Mouse (Mus musculus): ENCODE data around the gene Adgrb3. TPM values are rescaled to one million over a fixed set of nuclear protein-coding genes. Genes with fewer than 3 reads are reported as not detected.

Gene Adgrb3
- total RNA-seq, 2 experiments from 2014 or later: 8.2 to 8.9 TPM

DNA sequence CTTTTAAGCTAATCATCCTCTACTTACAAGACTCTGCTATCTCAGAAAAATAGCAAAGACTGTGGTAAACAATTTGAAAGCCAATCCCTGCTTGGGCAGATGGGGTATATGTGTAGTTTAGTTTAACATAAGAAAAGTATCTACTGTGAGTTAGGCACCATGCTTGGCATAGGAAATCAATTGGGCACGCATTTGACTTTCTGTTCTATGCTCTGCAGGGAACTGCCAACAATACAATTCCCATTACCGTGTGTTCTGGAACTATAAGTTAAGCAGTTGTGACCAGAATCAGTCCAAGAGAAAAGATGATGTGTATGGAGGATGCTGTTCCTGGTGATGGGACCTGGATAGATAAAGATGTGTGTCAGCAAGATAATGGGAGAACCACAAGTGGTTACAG is 517.2 kb downstream of the Adgrb3 start:
- no peak for DNase-seq (ENCODE audit: low spot score in 2 of 2)

DNA sequence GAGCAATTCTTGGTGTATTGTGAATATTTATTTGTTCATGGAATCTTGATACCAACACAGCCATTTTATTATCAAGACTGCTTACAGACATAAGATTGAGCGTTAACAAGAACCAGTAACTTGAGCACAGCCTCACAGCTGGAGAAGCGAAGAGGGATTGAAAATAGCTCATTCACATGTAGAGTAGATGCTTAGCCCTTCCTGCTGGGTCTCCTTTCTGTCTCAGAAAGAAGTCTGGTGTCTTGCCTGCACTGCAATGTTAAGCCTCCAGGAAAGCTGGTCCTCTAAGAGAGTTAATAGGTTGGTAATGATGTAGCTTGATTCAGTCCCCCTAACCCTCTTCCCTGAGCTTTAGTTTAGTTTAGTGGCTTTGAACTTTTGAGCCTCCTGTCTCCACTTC is 519.4 kb downstream of the Adgrb3 start:
- no peak for DNase-seq (ENCODE audit: low spot score in 2 of 2)

DNA sequence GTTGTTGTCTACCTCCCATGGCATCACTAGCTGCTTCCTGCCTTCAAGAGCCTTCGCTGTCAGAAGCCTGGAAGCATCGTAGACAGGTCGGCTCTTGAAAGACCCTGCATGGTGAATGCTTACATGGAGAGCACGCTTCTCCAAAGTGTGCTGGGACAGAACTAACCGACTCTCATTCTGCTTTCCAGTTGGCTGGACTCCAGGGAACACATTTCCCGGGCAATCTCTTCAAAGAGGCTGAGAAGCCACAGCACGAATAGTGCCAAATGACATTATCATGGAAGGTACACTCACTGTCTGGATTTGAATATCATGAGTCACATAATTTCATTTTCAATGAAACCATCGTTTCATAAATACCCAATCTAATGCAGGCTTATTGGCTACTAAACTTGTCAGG is 548.0 kb downstream of the Adgrb3 start:
- DNase-seq (ENCODE audit: low spot score in 2 of 2): no peak

DNA sequence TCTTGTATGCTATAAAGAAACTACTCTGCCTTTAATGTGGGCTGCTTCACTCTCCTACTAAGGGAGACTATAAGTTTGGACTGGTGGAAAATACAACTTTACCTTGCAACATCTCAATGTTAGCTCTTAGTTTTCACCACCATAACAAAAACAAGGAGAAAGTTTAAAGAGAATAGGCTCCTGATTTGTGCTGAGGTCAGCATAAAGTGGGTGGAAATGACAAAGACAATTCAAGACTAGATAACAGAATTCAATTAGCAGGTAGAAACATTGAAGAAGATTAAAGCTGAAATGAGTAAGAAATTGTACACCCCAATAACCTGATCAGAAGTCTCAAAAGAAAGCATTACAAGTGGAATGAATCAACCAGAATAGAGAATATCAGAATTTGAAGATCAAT is 578.9 kb downstream of the Adgrb3 start:
- no peak for DNase-seq (ENCODE audit: low spot score in 2 of 2)

DNA sequence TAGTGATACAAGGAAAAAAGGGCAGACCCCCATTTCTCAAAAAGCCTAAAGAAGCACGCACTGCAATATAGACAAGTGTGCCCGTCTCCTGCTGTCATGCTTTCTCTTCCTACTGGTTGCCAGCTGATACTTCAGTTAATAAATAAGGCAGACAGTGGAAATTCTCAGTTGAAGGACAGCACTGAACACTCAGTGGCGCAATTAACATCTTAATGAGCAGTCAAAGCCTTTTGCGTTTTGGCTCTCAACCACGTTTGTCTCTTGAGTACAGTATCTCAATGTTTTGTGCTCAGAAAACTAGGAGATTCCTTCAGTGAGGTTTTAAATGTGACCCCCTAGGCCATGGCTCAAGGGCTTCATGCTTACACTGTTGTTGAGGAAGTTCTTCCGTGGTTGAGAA is 587.1 kb downstream of the Adgrb3 start:
- DNase-seq (ENCODE audit: low spot score in 2 of 2): no peak

DNA sequence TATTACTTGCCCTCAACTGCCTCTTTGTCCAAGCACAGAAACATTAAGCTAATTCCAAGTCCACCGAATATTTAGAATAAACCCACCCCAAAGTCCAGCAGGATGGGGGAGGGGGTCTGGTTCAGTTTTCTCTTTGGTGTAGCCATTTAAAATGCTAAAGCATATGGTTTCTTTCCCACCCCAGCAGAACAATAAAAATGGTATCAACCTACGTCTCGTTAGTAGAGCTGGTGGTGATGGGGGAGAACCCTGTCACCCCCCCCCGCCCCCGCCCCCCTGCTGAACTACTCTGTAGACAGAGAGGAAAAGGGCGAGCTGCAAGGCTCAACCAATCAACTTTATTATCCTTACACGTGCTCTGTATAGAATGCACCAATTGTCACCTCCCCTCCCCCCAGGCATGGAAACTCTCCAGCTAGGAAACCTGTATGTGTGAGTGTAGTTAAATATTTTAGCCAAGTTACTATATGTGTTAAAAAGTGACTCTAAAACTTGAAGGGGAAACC is 600.2 kb downstream of the Adgrb3 start:
- no peak for DNase-seq (ENCODE audit: low spot score in 2 of 2)

DNA sequence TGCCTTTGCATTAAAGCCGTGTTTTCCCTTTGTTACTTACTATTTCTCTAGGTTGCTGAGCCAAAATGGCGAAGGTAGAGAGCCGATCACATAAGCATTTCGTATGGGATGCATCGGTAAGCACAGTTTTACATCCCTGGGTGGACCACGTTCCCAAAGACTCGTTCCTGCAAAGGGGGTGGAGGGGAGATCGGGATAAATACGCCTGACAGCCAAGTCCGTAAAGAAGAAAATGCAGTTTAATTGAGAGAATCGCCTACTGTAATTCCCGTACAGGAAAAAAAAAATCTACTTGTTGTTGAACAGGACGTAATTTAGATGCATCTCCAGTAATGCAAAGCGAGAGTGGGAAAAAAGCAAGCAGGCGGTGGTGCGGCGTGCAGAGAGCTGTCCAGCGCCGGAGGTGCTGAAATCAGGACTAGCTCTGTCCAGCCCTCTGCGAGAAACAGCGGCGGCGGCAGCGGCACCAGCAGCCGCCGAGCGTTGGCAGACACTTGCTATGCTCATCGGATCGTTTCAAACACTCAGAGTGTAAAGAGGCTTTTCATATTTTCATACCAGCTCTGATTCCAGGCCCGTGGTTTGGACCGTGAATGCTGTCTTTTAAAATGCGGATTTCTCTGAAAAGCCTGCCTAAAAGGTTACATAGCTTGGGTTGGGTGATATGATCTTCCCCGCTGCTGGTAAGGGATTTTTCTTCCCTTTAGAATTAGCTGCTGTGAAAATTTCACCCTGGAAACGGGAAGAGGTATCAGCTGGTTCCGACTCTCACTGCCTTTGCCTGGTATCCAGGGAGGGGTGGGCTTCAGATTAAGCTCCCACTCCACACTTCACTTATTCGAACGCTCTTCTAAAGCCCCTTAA is 600.9 kb downstream of the Adgrb3 start:
- DNase-seq (ENCODE audit: low spot score in 2 of 2): peak; percentile 30 to 43

DNA sequence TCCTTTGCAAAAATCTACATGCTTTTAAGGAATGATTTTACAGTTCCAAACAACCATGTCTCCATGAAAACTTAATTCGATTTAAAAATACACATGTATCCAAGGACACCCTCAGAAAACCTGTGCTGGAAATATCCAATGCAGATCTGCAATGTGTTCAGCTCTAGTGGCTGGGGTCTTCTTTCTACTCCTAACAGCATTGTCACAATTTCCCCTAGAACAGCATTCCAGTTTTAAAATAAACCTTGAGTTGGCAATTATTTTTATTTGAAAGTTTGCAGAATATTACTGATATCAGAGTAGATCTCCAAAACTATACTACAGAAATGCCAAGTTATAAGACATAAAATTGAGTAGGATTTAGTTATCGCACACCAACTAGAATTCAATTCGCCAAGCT is 601.6 kb downstream of the Adgrb3 start:
- DNase-seq (ENCODE audit: low spot score in 2 of 2): no peak

DNA sequence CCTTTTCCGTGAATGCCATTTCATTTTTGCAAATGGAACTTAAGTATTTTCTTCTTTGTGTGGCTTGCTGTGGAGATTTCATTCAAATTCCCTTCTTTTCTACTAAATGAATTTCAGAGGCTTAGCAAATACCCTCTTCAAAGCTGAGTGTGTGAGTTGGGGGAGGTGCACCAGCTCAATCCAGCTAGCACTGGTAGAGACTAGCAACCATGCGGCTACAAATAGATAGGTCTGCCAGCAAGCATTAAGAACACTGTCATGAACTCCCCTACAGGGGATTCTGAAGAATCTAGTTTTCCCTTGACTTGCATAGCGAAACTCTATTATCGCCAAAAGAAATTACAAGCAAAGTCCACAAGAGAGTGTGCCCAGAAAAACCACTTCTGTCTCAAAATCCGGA is 624.9 kb downstream of the Adgrb3 start:
- no peak for DNase-seq (ENCODE audit: low spot score in 2 of 2)

DNA sequence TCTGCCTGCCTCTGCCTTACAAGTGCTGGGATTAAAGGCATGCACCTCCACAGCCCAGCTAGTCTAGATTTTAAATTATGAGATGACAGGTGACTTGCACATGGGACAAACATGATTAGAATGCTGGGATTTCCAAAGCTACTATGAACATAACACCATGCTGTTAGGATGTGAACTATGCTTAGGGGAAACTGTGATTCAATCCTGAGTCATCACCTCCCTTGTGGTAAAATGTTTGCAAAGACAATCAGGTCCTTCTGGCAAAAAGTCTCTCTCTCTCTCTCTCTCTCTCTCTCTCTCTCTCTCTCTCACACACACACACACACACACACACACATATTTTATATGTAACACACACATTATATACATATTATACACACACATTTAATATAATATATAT is 630.1 kb downstream of the Adgrb3 start:
- no peak for DNase-seq (ENCODE audit: low spot score in 2 of 2)

DNA sequence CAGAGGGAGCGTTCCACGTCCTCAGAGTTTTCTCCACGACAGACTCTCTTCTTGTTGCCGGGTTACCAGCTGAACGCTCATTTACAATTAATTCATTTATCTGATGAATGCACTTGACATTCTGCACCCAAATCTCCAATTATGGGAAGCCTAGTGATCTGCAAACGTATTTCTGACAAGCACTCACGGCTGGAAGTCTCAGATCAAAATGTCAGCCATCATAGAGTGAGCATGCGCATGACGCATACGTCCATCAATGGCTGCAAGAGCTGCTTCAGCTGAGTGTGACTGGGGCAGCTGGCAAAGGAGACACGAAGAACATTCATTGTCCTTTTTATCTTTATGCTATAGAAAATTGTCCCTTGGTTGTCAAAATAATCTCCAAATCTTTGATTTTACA is 637.5 kb downstream of the Adgrb3 start:
- no peak for DNase-seq (ENCODE audit: low spot score in 2 of 2)

DNA sequence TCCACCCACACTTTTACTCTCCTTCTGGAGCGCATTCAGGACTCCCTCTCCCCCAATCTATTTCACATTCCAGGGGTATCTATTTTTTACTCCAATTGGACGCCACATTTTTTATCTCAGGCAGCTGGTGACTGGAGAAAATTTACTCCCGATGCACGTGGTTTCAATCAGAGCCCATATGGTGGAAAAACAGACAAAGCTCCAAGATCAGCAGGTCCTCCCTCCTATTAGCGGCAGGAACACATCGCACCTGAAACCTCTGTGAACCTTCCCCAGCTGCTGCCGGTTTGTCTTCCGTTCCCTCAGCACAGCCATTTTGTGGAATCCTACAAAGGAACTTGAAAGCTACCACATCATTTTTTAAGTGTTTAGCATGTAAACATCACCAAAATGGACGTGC is 640.2 kb downstream of the Adgrb3 start:
- no peak for DNase-seq (ENCODE audit: low spot score in 2 of 2)

DNA sequence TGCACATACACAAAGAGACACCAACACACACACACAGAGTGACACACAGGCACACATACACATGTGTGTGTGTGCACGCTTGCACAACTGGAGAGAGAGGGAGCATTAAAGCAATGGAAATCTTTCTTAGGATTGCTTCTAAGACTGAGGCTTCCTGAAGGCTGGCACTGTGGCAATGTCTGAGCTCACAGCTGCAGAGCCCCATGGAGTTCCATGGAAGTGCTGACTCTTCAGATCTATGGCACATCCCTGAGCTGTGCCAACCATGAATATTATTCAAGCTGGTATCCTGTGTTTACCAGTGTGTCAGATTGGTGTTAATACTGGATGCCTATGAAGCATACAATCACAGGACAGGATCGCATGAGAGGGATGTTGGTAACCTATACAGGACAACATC is 643.6 kb downstream of the Adgrb3 start:
- no peak for DNase-seq (ENCODE audit: low spot score in 2 of 2)

DNA sequence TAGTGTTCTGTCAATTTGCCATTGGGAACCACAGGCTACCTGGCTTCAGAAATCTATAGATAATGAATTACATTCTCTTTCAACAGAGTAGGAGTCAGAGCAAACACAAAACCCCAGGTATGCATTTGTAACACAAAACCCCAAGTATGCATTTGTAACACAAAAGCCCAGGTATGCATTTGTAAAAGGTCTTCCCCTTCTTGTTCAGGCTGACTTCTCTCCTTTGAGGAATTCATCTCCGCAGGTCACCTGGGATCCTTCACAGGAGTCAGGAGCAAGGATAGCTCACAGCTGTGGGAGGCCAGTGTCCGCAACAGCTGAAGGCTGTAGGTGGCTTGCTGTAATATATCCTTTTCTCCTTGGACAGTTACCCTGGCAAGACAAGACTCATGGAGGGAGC is 647.6 kb downstream of the Adgrb3 start:
- no peak for DNase-seq (ENCODE audit: low spot score in 2 of 2)

DNA sequence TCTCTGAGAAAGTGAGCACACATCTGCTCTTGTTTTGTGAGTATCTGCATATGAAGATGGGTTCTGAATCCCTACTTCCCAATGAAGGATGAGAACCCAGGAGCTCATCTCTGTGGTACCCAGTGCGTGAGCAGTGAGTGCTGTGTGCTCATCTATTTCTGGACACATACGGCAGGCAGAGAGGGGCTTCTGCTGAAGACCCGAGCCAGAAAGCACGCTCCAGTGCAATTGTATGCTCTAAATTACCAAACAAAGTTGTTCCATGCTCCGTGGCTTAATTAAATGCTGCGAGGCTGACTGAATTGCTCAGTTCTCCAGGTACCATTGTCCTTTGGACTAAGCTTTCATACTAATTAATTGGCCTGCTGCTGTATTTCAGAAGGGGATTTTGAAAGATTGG is 648.9 kb downstream of the Adgrb3 start:
- DNase-seq (ENCODE audit: low spot score in 2 of 2): no peak

DNA sequence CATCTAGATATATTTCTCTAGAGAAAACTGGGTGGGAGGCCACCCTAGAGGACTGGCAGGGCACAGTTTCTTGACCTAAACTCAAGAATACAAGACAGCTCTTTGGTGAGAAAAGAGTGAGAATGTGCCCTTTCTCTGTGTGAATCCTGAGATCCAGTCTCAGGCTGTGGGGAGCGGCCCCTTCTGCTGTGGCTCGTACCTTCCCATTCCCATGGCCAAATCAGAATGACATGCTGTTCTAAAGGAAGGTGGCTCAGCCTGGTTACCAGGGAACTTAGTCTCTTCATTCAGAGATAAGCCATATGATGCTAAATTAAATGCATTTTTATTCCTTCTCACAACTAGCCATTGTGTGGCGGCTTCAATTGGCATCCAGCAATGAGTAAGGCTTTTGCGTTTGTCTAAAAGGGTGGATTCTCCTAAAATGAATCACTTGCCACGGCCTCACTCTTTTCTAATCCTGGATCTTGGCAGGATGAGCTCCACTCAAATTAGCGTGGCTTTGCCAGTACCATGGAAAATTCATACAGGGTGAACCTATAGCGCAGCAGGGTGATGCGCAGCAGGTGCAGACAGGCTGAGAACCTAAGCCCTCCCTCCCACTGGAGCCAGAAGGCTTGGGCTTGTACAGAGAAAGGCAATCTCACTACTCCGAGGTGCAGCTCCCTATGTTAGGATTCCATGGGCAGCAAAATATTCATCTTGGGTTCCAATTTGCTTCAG is 649.5 kb downstream of the Adgrb3 start:
- DNase-seq (ENCODE audit: low spot score in 2 of 2): no peak

DNA sequence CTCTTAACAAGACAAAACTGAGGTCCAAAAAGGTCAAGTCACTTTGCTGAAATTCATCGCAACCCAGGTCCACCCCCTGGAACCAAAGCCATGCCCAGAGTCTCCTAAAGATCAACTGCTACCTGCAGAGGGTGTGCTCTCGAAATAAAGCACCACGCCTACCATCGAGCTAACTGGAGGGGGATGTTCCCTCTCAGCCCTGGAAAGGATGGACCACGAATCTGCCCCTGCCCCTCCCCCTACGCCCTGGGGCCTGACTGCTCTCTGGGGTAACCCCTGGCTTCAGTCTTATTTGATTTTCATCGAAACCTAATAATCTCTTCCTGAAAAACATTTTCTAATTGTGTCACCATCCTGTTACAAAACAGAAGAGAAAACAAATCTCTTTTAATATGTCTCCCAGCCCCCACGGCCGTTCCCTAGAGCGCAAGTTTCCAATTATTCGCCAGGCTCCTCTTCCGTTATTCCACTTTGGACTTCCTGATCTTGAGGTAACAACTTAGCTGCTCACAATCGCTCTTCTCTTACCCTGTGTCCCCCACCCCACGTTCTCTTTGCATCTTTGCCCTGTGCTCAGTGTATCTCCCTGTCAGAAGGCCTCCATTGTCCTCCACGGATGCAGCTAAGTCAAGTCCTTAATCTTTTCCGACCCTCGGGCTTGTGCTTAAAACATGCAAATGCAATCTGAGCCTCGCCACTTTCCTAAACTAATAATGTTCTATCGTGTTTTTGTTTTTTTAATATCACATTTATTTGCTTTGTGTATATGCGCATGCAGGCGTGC is 651.0 kb downstream of the Adgrb3 start:
- DNase-seq (ENCODE audit: low spot score in 2 of 2): no peak

DNA sequence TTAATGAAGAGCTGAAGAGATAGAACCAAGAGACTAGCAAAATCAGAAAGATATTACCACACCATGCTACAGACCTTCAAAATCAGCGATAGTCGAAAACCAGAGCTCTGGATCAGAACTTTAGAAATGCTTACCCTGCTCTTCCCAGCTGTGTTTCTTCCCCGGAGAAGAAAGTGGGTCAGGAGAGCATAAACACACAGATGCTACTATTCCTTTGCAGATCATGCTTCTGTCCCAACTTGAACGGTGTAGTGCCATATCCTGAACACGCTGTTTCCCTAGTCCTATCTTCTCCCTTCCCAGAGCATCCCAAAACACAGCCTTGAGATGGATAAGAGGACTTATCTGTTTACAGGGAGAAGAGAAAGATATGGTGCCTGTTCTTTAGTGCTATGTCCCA is 662.4 kb downstream of the Adgrb3 start:
- no peak for DNase-seq (ENCODE audit: low spot score in 2 of 2)

DNA sequence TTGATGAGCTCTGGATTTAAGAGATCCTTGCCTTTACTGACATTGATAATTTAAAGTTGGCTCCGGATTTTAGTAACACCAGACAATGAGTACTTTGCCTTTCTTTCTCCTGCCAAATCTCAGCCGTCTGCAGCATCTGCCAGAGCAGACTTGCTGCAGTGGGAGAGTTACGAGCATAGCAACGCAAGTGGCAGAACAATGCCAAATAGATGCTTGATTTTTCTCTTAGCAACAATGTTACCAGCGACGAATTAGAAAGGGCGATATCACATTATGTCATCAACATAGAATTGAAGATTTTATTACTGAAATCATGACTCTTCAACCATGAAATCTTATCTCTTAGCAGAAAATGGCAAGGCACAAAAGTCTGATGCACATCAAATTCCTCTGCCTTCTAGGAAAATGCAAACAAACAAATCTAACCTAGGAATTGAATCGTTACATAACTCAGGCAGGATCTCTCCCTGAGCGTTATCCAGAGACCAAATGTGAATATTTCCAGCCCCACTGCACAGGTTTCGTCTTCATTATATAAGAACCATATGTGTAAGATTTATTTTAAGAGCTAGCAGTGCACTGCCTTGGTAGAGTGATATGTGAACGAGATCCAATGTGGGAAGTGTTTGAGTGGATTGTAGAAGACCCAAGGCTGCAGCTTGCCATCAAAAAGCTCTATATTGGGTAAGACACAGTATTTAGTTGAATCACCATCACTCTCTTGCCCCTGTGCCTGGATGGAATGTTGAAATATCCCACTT is 663.3 kb downstream of the Adgrb3 start:
- no peak for DNase-seq (ENCODE audit: low spot score in 2 of 2)

DNA sequence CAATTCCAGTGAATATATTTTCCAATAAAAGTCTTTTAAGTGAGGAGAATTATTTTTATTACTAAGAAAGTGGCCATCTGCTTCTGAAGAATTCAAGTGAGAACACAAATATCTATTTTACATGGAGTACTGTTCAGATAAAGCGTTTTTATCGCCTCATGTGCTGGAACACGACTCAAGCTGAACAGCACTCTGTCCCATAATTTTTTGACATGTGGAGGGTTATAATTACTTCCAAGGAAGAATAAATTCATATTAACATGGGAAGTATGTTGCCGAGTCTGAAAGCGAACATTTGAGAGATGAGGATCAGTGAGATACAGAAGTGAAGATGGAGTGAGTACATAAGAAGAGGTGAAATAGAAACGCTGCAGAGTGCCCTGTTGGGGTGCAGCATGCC is 665.9 kb downstream of the Adgrb3 start:
- DNase-seq (ENCODE audit: low spot score in 2 of 2): no peak

DNA sequence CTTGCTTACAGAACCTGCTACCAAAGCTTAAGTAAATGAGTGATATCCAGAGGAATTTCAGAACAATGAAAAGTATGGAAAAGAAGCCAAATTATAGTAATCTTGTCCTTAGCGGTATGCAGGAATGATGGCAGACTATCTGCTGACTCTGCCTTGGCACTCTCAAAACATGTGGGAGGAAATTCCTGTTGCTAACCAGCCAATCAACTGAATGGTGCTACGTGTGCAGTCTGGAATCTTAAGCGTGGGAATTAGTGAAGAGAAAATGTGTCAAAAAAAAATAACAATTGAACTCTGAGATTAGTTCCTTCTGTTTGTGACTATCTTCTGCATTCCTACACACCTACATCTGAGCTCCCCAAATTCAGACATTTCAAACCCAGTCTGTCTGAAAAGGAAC is 683.3 kb downstream of the Adgrb3 start:
- no peak for DNase-seq (ENCODE audit: low spot score in 2 of 2)
